Mouse (Mus musculus) stomach, embryonic 14.5 days (tissue): ENCODE measurements around the gene Atxn1. TPM values are rescaled to one million over a fixed set of nuclear protein-coding genes. Genes with fewer than 3 reads are reported as not detected.

Experiments
- ATAC-seq: fragments of 200-750 bp; cut with Nextera tagmentation; 2 replicates; pipeline ENCODE4 v1.8.0; 2017; ENCODE audit warnings: low read depth, moderate TSS enrichment; ENCODE audit not compliant: insufficient number of reproducible peaks, insufficient read depth, low FRiP score
- H3K27ac ChIP-seq: fragments of 300-500 bp; sonication (generic); 2 replicates; pipeline ENCODE4 v1.5.1; 2014; ENCODE audit warnings: mild to moderate bottlenecking, low read length, moderate library complexity, mixed read lengths
- H3K27me3 ChIP-seq: fragments of 300-500 bp; sonication (generic); 2 replicates; pipeline ENCODE4 v1.6.1; 2014; ENCODE audit warnings: low read length, control low read depth, mixed read lengths; ENCODE audit not compliant: control insufficient read depth, insufficient read depth
- H3K36me3 ChIP-seq: fragments of 300-500 bp; sonication (generic); 2 replicates; pipeline ENCODE4 v1.6.1; 2014; ENCODE audit warnings: mild to moderate bottlenecking, control low read depth, low read length, moderate library complexity, mixed read lengths; ENCODE audit not compliant: control insufficient read depth, insufficient read depth
- H3K4me1 ChIP-seq: fragments of 300-500 bp; sonication (generic); 2 replicates; pipeline ENCODE4 v1.6.1; 2014; ENCODE audit warnings: low read length, control low read depth, mixed read lengths; ENCODE audit not compliant: control insufficient read depth, insufficient read depth
- H3K4me2 ChIP-seq: fragments of 300-500 bp; sonication (generic); replicated peaks from 2 replicates; pipeline ENCODE4 v1.6.1; 2014; ENCODE audit warnings: low read depth, low read length, control low read depth
- H3K4me3 ChIP-seq: fragments of 300-500 bp; sonication (generic); 2 replicates; pipeline ENCODE4 v1.5.1; 2014; ENCODE audit warnings: low read depth, low read length, control low read depth
- H3K9ac ChIP-seq: fragments of 300-500 bp; sonication (generic); replicated peaks from 2 replicates; pipeline ENCODE4 v1.6.1; 2014; ENCODE audit warnings: low read depth, mild to moderate bottlenecking, control low read depth, low read length, moderate library complexity, mixed read lengths
- H3K9me3 ChIP-seq: fragments of 300-500 bp; sonication (generic); 2 replicates; pipeline ENCODE4 v1.6.1; 2016; ENCODE audit warnings: low read depth, low read length, control low read depth; ENCODE audit not compliant: control insufficient read depth
- WGBS: fragments of 180-500 bp; shearing (Covaris S2); extraction: QIAGEN DNeasy Blood & Tissue Kit; methylation state at CpG from one replicate; pipeline ENCODE4 v1.1.7; 2014; 5-methylcytosine and 5-hydroxymethylcytosine counted together
- polyA plus RNA-seq: library from polyadenylated mRNA; unstranded; fragments of >200 nt; fragmentation: Nextera tagmentation; extraction: Ambion mirVana; gene quantifications from 2 replicates; pipeline ENCODE4 v1.2.1, GENCODE M21; 2014

Atxn1 gene
- polyA plus RNA-seq, 1 experiment from 2014 or later: 6.5 TPM

- Histone ChIP-seq H3K4me3 (no peak overlapping the region), H3K9me3 (no peaks in the 10 kb centered on the region), H3K4me2 (no peak overlapping the region), H3K27ac (no peak overlapping the region), H3K36me3 (no peaks in the 10 kb centered on the region), H3K9ac (no peak overlapping the region), H3K4me1 (no peaks in the 10 kb centered on the region), H3K27me3 (no peaks in the 10 kb centered on the region)
- 83% methylated on average over 12 of the region's 12 CpGs for WGBS
- ATAC-seq: no peak
Observed at GRCm38 (mm10) chr13:45630518-45631290, 334.1 kb downstream of the Atxn1 start.

- Histone ChIP-seq H3K4me3 (no peak overlapping the region), H3K4me1 (no peaks in the 10 kb centered on the region), H3K9me3 (no peaks in the 10 kb centered on the region), H3K4me2 (no peak overlapping the region), H3K27ac (no peak overlapping the region), H3K9ac (no peak overlapping the region), H3K36me3 (no peaks in the 10 kb centered on the region), H3K27me3 (no peaks in the 10 kb centered on the region)
- no peak for ATAC-seq
- 67% methylated on average over 1 of the region's 1 CpGs for WGBS
Observed at GRCm38 (mm10) chr13:45629750-45630149, 335.1 kb downstream of the Atxn1 start.

- H3K27me3 ChIP-seq: no peaks in the 10 kb centered on the region
- H3K4me1 ChIP-seq: no peaks in the 10 kb centered on the region
- no peaks in the 10 kb centered on the region for H3K9me3 ChIP-seq
- H3K4me2 ChIP-seq: no peak overlapping the region
- no peaks in the 10 kb centered on the region for H3K36me3 ChIP-seq
- no peak for ATAC-seq
- no peak overlapping the region for H3K9ac ChIP-seq
- WGBS: 80% methylated on average over 8 of the region's 8 CpGs
- H3K27ac ChIP-seq: no peak overlapping the region
- H3K4me3 ChIP-seq: no peak overlapping the region
Observed at GRCm38 (mm10) chr13:45628341-45628740, 336.5 kb downstream of the Atxn1 start.

GRCm38 (mm10) chr13:45627206-45627751 lies 337.5 kb downstream of the Atxn1 start:
- no peak for ATAC-seq
- no peak overlapping the region for H3K4me2 ChIP-seq
- H3K4me1 ChIP-seq: no peaks in the 10 kb centered on the region
- H3K36me3 ChIP-seq: no peaks in the 10 kb centered on the region
- H3K27me3 ChIP-seq: no peaks in the 10 kb centered on the region
- H3K27ac ChIP-seq: no peak overlapping the region
- H3K9me3 ChIP-seq: no peaks in the 10 kb centered on the region
- WGBS: 46% methylated on average over 8 of the region's 8 CpGs
- H3K9ac ChIP-seq: no peak overlapping the region
- H3K4me3 ChIP-seq: no peak overlapping the region

- H3K9ac ChIP-seq: no peak overlapping the region
- no peak for ATAC-seq
- H3K36me3 ChIP-seq: no peaks in the 10 kb centered on the region
- no peaks in the 10 kb centered on the region for H3K4me1 ChIP-seq
- 93% methylated on average over 5 of the region's 5 CpGs for WGBS
- no peak overlapping the region for H3K4me2 ChIP-seq
- no peak overlapping the region for H3K4me3 ChIP-seq
- no peaks in the 10 kb centered on the region for H3K9me3 ChIP-seq
- no peak overlapping the region for H3K27ac ChIP-seq
- H3K27me3 ChIP-seq: no peaks in the 10 kb centered on the region
Observed at GRCm38 (mm10) chr13:45625740-45626139, 339.1 kb downstream of the Atxn1 start.

GRCm38 (mm10) chr13:45623846-45624245 lies 341.0 kb downstream of the Atxn1 start:
- no peaks in the 10 kb centered on the region for H3K36me3 ChIP-seq
- H3K9me3 ChIP-seq: no peaks in the 10 kb centered on the region
- no peak overlapping the region for H3K4me2 ChIP-seq
- no peak for ATAC-seq
- no peaks in the 10 kb centered on the region for H3K27me3 ChIP-seq
- H3K27ac ChIP-seq: no peak overlapping the region
- no peaks in the 10 kb centered on the region for H3K4me1 ChIP-seq
- WGBS: 83% methylated on average over 1 of the region's 1 CpGs
- H3K9ac ChIP-seq: no peak overlapping the region
- H3K4me3 ChIP-seq: no peak overlapping the region

GRCm38 (mm10) chr13:45622871-45623546 lies 341.8 kb downstream of the Atxn1 start:
- no peak for ATAC-seq
- H3K4me3 ChIP-seq: no peak overlapping the region
- no peaks in the 10 kb centered on the region for H3K9me3 ChIP-seq
- WGBS: 96% methylated on average over 4 of the region's 4 CpGs
- no peak overlapping the region for H3K27ac ChIP-seq
- no peaks in the 10 kb centered on the region for H3K4me1 ChIP-seq
- no peaks in the 10 kb centered on the region for H3K27me3 ChIP-seq
- H3K9ac ChIP-seq: no peak overlapping the region
- no peak overlapping the region for H3K4me2 ChIP-seq
- H3K36me3 ChIP-seq: no peaks in the 10 kb centered on the region

GRCm38 (mm10) chr13:45620687-45621086 lies 344.1 kb downstream of the Atxn1 start:
- Histone ChIP-seq H3K36me3 (no peaks in the 10 kb centered on the region), H3K9ac (no peak overlapping the region), H3K4me1 (no peaks in the 10 kb centered on the region), H3K27me3 (no peaks in the 10 kb centered on the region), H3K4me2 (no peak overlapping the region), H3K27ac (no peak overlapping the region), H3K9me3 (no peaks in the 10 kb centered on the region), H3K4me3 (no peak overlapping the region)
- ATAC-seq: no peak
- WGBS: 70% methylated on average over 12 of the region's 12 CpGs
